Comparison of ENCODE assay signal across 12 mouse cellular contexts in the genomic region with DNA sequence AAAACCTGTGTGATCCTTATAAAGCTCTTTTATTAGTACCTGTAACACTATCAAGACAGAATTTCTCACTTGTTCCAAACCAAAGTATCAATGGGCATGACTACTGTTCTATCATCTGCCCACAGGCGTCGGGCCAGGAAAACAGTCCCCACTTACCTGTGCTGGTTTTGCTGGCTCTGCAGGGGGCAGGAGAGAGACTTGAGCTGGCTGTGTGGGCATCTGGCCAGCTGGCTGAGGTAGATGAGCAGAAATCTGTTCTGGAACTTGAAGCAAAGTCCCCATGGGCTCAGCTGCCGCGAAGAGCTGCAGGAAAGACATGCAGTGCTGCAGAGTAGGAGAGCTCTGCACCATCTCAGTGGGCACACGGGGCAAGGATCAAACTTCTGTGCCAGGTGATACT. TPM values are rescaled to one million over a fixed set of nuclear protein-coding genes. Genes with fewer than 3 reads are reported as not detected.
DNase-seq lines count a peak whose midpoint lies in the region; ATAC-seq and TF ChIP-seq lines count a peak whose summit lies in the region.
"Had no signal": no experiment of that assay in that cellular context is flagged by ENCODE, and none has a peak within 500 bp of the region (broad histone marks: within the 10 kb centered on the region; RNA-seq: fewer than 3 reads in every experiment).

No protein-coding gene starts in this region.

- 50% methylated on average over 5 of the region's 5 CpGs for WGBS in kidney, adult 2 months
- 91% methylated on average over 5 of the region's 5 CpGs for WGBS in kidney, embryonic 14.5 days
- WGBS in forebrain, embryonic 15.5 days: 87% methylated on average over 5 of the region's 5 CpGs

- intact Hi-C loops in gastrocnemius, adult 2 months (cut with DNase I): no loop called here

- H3K27me3 ChIP-seq in kidney, adult 2 months (replicated peaks; ENCODE audit: control insufficient read depth, insufficient read depth, low read length): no peaks in the 10 kb centered on the region
- no peaks in the 10 kb centered on the region for H3K27me3 ChIP-seq in kidney, embryonic 14.5 days (ENCODE audit: control insufficient read depth, insufficient read depth, low read length)
- H3K27me3 ChIP-seq in forebrain, embryonic 15.5 days: no peaks in the 10 kb centered on the region
- H3K27me3 ChIP-seq: midbrain, embryonic 15.5 days had no signal

- DNase-seq in kidney, adult 2 months: peak; percentile 94
- peak; percentile 72 for DNase-seq in gastrocnemius, adult 2 months
- peak; percentile 30 for DNase-seq in lung, postnatal 10 days
- DNase-seq in spleen, postnatal 10 days (ENCODE audit: low spot score in 2 of 2): no peak
- DNase-seq in layer of hippocampus, adult 9-11 months: no peak

- H3K36me3 ChIP-seq in kidney, adult 2 months (ENCODE audit: control insufficient read depth, insufficient read depth, low read length): peaks cover 3% of the 10 kb centered on the region; the same call in 1 of the 2 replicates
- peaks cover 27% of the 10 kb centered on the region for H3K36me3 ChIP-seq in kidney, embryonic 14.5 days (ENCODE audit: control insufficient read depth, insufficient read depth, low read length)
- peaks cover 25% of the 10 kb centered on the region; the same call in 1 of the 2 replicates for H3K36me3 ChIP-seq in forebrain, embryonic 15.5 days

- TF ChIP-seq POLR2A in kidney, adult 2 months (IDR thresholded peaks at IDR 0.05; ENCODE audit: low read depth, low read length): no peak

- H3K4me2 ChIP-seq in kidney, embryonic 14.5 days (replicated peaks; ENCODE audit: low read depth, low read length): no peak overlapping the region
- no peak overlapping the region for H3K4me2 ChIP-seq in forebrain, embryonic 15.5 days (replicated peaks)
- H3K4me2 ChIP-seq: midbrain, embryonic 15.5 days had no signal

- H3K27ac ChIP-seq in kidney, adult 2 months (ENCODE audit: insufficient read depth, low read depth, low read length): no peak overlapping the region
- no peak overlapping the region for H3K27ac ChIP-seq in kidney, embryonic 14.5 days (ENCODE audit: low read depth, low read length)
- no peak overlapping the region for H3K27ac ChIP-seq in gastrocnemius, adult 2 months
- no peak overlapping the region for H3K27ac ChIP-seq in forebrain, embryonic 15.5 days (replicated peaks)
- H3K27ac ChIP-seq: midbrain, embryonic 15.5 days had no signal

- TF ChIP-seq CTCF in kidney, adult 2 months (conservative IDR thresholded peaks at IDR 0.05; ENCODE audit: insufficient read depth, insufficient read length, low read depth, low read length): peak; percentile 61
- peak; percentile 47 for TF ChIP-seq CTCF in gastrocnemius, adult 2 months (IDR thresholded peaks at IDR 0.05)

- H3K4me1 ChIP-seq in kidney, adult 2 months (ENCODE audit: control insufficient read depth, insufficient read depth, low read length): peaks cover 12% of the 10 kb centered on the region; the same call in 1 of the 2 replicates
- H3K4me1 ChIP-seq in kidney, embryonic 14.5 days (ENCODE audit: control insufficient read depth, insufficient read depth, low read length): no peaks in the 10 kb centered on the region
- no peaks in the 10 kb centered on the region for H3K4me1 ChIP-seq in forebrain, embryonic 15.5 days
- H3K4me1 ChIP-seq: midbrain, embryonic 15.5 days had no signal

- H3K9ac ChIP-seq in kidney, embryonic 14.5 days (ENCODE audit: low read depth, low read length): no peak overlapping the region
- no peak overlapping the region for H3K9ac ChIP-seq in forebrain, embryonic 15.5 days (replicated peaks)
- H3K9ac ChIP-seq: midbrain, embryonic 15.5 days had no signal

- no peak for ATAC-seq in kidney, embryonic 14.5 days (ENCODE audit: low FRiP score, low TSS enrichment)
- ATAC-seq in cerebellum, adult (ENCODE audit: insufficient number of reproducible peaks, low FRiP score, low TSS enrichment): peak; percentile 15; the same call in 1 of the 2 replicates
- no peak for ATAC-seq in forebrain, embryonic 15.5 days (replicated peaks)
- ATAC-seq: midbrain, embryonic 15.5 days had no signal

- H3K4me3 ChIP-seq in kidney, adult 2 months (ENCODE audit: insufficient read depth, low read depth, low read length): no peak overlapping the region
- no peak overlapping the region for H3K4me3 ChIP-seq in kidney, embryonic 14.5 days (ENCODE audit: low read length)
- H3K4me3 ChIP-seq in gastrocnemius, adult 2 months: no peak overlapping the region
- no peak overlapping the region for H3K4me3 ChIP-seq in forebrain, embryonic 15.5 days
- H3K4me3 ChIP-seq: midbrain, embryonic 15.5 days had no signal

- no peaks in the 10 kb centered on the region for H3K9me3 ChIP-seq in kidney, embryonic 14.5 days (ENCODE audit: control insufficient read depth, low read length)
- H3K9me3 ChIP-seq in forebrain, embryonic 15.5 days: no peaks in the 10 kb centered on the region
- H3K9me3 ChIP-seq: G1E; midbrain, embryonic 15.5 days had no signal

RNA-seq across cellular contexts. Expression of gene Slc22a13, which starts 37.9 kb away (rescaled TPM):
- polyA plus RNA-seq in kidney, adult 2 months (2012; rRNA removed): 156 and 213 TPM in 2 replicates
- polyA plus RNA-seq in kidney, embryonic 14.5 days (2014; fragmentation: Nextera tagmentation; extraction: Ambion mirVana): 0.44 and 0.93 TPM in 2 replicates
- total RNA-seq in gastrocnemius, adult 2 months (2021): not detected
- 0.11 TPM in 1 of 2 replicates, not detected in the other for polyA plus RNA-seq in forebrain, embryonic 15.5 days (2015; fragmentation: Nextera tagmentation; extraction: Ambion mirVana)
- total RNA-seq: common myeloid progenitor, adult 5-6 weeks; G1E had no signal
- polyA plus RNA-seq: G1E; limb, embryonic 11.5 days; midbrain, embryonic 15.5 days had no signal

Comparison
In these comparisons a context has a peak if more than half of its experiments do, and no peak if none do; other contexts are left out.
1. RNA of gene Slc22a13, which starts 37.9 kb away (polyA plus RNA-seq): 156 to 213 TPM in kidney, adult 2 months; 0.44 to 0.93 TPM in kidney, embryonic 14.5 days and 0.11 TPM in forebrain, embryonic 15.5 days; every median in the first group is over 10 times any median in the second.
2. DNase-seq: peak in kidney, adult 2 months (single experiment), gastrocnemius, adult 2 months (single experiment) and lung, postnatal 10 days (single experiment); none in spleen, postnatal 10 days (0 of 2) and layer of hippocampus, adult 9-11 months (single experiment).